Mouse (Mus musculus) hindbrain, embryonic 11.5 days (tissue): Measurements from ENCODE around the gene Gdpd4. TPM values are rescaled to one million over a fixed set of nuclear protein-coding genes. Genes with fewer than 3 reads are reported as not detected.

Experiments
- polyA plus RNA-seq: library from polyadenylated mRNA; unstranded; fragments of >200 nt; fragmentation: Nextera tagmentation; extraction: Ambion mirVana; gene quantifications from 2 replicates; pipeline ENCODE4 v1.2.1, GENCODE M21; 2014

Gene Gdpd4
- polyA plus RNA-seq, 1 experiment from 2014 or later = not detected

Other genes with a start within 250 kb of the Gdpd4 start
- 256 and 272 TPM in 2 replicates for gene Clns1a, start 223.3 kb upstream of the Gdpd4 start, polyA plus RNA-seq
- gene Aqp11, start 181.7 kb upstream of the Gdpd4 start, polyA plus RNA-seq = 4.2 and 6.3 TPM in 2 replicates
- 88.8 and 104 TPM in 2 replicates for gene Pak1, start 131.4 kb upstream of the Gdpd4 start, polyA plus RNA-seq
- 10.7 and 15.2 TPM in 2 replicates for gene Myo7a, start 199.6 kb downstream of the Gdpd4 start, polyA plus RNA-seq
- gene Omp, start 225.5 kb downstream of the Gdpd4 start, polyA plus RNA-seq = 0.24 and 0.25 TPM in 2 replicates